Mouse (Mus musculus) frontal cortex, postnatal 36 days (tissue): ENCODE measurements around the gene Stk4.
A peak's percentile ranks its signal among the peaks of the same experiment; 100 is the strongest.

Source experiments
- DNase-seq, 2 experiments: peaks; one replicate each; pipeline ENCODE4 v3.0.0; 2022; ENCODE audit warnings: low spot score in 2 of 2

Gene Stk4

DNA sequence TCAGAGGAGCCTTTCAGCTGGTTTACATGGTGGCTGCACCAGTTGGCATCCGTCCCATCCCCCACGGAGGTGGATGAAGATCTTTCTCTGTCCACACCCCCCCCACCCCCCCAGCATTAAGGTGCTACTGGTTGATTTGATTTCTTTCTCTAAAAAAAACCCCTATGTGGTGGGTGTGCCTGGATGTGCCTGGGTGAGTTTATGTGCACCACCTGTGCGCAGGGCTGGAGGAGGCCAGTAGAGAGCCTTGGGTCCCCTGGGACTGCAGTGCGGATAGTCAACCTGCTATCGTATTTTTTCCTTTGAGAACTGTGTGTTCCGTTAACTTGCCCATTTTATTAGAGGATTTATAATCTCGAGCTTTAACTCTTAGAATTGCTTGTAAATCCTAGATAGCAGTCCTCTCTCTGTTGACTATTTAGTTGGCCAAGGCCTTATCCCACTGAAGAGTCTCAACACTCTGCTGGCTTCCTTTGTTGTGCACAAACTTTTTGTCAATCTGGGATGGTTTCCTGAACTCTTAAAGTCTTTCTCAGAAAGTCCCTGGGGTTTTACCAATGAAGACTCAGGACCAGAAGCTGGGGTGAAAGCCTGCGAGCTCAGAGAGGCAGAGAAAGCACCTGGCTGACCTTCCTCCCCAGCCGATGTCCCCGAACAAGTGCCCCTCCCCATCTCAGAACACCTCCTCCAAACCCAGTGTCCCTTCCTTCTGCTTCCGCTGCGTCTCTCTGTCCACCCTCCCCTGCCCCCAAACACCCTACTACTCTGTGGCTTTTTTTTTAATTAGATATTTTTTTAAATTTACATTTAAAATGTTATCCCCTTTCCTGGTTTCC is 58.7 kb downstream of the Stk4 start:
- DNase-seq = no peak

DNA sequence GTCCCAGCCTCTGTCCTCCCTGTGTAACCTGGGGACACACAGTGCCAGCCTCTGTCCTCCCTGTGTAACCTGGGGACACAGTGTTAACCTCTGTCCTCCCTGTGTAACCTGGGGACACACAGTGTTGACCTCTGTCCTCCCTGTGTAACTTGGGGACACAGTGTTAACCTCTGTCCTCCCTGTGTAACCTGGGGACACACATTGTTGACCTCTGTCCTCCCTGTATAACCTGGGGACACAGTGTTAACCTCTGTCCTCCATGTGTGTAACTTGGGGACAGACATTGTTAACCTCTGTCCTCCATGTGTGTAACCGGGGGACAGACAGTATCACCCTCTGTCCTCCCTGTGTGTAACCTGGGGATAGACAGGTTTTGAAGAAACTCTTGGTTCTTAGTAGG is 61.5 kb downstream of the Stk4 start:
- DNase-seq = no peak

DNA sequence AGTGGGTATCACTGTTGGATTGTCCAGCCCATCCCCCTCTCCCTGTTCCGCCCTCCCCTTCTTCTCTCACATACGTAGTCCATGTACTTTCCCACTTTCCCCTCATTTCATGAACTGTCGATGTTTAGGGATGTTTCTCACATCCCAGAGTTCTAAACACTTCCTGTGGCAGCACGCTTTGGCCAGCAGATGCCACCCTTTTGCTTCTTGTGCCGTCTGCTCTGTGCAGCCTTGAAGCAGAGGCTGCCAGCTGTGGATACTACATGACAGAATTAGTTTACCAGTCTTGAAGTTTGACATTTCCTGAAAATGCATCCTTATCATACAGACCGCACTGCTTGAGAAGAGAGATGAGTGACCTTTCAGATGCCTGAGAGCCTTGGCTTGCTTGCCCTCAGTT is 64.4 kb downstream of the Stk4 start:
- peak in 1 of 2 experiments; percentile 53 for DNase-seq

DNA sequence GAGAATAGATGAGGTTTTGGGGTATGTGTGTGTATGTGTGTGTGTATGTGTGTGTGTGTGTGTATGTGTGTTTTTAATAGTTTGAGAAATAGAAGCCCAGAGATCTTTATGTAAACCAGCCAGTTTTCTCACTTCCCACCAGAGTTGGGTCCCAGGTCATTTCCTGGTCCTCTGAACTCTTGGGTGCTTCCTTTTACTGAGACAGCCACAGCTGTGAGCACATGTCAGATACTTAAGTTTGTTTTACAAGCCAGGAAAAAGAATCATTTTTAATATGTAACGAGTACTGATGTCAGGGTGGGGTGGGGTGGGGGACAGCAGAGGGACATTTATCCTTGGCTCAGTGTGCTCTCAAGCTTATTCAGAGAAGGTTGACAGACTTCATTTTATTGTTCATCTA is 65.2 kb downstream of the Stk4 start:
- DNase-seq = no peak

DNA sequence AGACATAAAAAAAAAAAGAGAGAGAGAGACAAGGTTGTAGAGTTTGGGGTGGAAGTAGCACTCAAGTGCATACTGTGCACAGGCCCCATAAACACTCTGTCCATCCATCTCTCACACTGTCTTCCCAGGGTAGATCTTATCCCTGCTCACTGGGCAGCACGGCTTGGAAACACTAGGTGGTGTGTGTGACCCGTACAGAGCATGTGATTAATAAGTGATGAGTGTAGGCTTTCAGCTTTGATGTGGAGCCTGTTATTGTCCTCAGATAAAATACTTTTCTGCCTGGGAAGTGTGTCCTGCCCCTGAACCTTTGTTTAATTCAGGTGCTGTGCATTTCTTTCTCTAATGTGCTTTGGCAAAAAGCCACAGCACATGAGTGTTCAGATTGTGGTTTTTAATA is 66.3 kb downstream of the Stk4 start:
- no peak for DNase-seq

DNA sequence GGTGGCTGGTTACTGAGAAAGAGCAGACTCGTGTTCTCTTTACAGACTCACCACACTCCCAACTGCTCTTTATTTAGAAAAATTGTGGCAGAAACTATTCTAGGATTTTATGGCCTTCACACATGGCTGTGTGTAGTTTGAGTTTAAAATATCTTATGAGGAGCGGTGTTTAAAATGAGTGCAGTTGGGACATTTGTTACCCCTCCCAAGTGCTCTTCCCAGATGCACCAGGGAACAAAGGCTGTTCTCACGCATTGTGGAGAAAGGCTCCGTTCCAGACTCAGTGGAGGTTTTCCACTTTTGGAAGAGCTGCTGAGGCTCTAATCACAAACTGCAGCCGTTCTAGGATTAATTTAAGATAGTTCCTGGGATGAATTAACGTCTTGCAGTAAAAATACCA is 67.6 kb downstream of the Stk4 start:
- peak in 1 of 2 experiments; percentile 51 for DNase-seq

DNA sequence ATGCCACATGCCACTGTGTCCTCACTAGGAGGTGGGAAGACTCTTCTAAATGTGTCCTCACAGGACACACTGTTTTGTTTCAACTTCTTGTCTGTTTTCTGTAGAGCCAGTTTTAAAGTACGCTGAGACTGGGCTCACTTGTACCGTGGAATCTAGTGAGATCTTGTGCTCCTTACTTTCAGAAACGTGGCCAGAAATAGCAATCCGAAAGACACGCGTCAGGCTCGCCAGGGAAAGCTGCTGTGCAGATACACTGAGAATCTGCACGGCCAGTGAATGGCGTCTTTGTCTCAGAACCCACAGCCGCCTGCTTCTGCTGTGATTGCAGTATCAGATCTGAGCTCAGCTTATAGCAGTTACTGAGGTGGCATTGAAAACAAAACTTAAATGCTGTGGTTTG is 71.9 kb downstream of the Stk4 start:
- peak; percentile 42 to 72 for DNase-seq

DNA sequence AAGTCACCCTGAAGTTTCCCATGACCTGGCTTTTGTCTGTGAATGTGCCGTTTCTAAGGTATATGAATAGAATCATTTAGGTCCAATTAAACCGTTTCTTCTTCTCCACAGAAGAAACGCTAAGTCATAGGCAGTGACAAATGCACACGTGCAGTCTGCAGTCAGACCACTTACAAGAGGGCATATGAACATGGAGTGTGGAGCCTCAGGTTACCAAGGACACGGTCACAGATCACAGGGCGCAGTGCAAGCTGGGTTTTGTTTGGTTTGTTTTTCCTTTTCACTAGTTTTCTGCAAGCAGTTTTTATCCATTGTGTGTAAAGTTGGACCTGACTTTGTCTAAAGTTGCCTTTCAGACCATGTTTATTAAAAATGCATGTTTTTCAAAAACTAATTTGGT is 73.9 kb downstream of the Stk4 start:
- no peak for DNase-seq

DNA sequence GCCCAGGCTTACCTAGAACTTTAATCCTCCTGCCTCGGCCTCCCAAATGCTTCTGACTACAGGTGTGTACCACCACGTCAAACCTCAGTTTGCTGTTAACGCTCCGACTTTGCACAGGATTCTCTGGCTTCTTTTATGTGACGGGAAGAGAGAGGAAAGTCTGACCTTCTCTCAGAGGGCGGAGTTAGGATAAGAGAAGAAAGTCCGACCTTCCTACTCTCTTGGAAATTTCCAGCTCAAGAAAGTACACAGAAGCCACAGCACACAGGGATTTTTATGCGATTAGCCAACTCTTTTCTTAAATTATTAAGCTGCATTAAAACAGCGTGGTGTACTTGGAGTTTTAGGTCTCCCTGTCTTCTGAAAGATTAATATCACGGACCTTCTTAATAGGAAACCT is 74.4 kb downstream of the Stk4 start:
- DNase-seq = no peak

DNA sequence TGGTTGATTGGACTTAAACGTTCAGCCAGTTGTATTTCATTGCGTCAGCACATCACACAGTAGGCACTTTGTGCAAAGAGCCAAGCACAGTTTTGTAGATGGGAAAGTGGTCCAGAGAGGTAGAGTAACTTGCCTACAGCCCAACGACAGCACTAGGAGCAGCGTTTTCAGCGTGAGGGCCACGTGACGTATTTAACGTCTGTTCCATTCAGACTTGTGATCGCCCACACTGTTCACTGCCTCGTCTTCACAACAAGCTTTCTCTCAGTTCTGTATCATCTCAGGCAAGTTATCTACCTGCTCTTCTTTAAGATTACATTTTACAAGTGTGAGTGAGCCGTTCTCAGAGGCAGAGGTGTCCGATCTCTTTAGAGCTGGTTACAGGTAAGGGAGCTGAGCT is 76.4 kb downstream of the Stk4 start:
- DNase-seq = peak in 1 of 2 experiments; percentile 48

DNA sequence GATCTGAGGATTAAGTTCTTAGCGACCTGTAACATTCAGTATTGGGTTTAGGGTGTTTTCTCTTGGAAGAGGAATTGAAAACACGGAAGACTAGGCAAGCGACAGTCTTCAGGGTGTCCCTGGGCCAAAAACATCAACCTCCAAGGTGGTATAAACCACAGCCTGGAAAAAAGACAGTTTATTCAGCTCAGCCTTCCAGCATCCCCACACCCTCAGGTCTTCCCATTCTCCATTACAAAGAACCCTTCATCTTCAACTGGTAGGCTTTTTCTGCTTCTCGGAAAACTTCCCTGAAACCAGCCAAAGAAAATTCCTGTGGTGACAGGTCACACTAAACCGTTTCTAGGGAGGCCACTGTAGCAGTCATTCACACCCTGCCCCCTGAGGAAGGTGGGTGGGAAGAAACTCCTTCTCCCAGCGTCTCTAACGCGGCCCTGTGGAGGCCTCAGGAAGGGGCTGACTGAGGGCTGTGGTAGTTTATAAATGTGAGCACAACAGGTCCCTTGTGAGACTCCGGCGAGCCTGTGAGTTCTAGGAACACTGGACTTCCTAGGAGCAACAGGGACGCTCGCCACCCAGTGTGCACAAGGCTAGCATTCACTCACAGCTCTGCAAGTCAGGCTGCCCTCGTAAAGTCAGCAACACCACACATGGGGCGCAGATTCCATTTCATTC is 80.1 kb downstream of the Stk4 start:
- DNase-seq = no peak

DNA sequence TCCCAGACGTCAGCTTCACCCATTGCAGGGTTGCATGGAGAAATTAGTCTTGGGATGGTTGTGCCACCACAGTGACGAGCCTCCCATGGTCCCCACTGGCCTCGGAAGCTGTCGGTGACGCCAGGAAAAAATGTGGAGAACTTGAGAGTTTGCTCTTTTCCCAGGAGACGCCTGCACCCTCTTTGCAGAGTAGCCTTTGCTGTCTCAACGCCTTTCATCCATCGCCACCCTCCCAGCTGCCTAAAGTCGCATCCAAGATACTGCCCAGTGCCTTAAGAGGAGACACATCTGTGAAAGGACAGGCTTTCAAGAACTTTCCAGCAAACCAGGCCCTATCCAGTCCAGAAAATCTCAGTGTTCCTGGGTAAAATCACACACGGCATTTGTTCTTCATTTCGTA is 82.2 kb downstream of the Stk4 start:
- no peak for DNase-seq

DNA sequence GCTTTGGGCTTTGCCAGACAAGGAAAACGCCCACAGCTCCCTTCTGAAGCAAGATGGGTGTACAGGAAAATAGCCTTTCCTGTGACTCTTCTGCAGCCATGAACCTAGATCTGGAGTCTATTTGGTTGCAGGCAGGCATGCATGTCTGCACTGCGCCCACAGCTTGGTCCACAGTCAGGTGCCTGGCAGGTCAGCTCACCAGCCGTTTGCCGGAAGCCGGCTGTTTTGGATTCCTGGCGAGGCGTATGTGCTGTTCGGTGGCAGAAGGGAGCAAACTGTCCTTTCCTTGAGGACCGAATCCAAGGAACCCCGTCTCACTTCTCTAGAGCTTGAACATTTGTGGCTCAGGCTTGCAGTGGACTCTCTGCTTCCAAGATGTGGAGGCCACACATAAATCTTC is 83.9 kb downstream of the Stk4 start:
- no peak for DNase-seq

DNA sequence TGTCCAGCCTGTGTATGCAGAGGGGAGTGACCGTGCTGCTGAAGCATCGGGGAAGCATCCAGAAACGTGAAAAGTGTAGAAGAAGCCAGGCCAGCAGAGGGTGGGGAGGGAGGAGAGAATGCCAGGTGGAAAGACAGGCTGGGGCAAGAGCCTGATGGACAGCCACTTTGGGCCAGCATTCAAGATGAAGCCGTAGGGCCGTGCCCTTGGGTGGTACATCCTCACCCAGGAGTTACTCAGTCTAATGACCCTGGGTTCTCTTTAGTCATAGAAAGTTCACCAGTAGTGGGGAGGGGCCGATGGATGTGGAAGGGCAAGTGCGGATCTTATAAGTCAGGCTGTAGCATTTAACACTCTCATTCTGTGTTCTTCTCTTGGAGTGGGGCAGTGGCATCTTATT is 86.0 kb downstream of the Stk4 start:
- no peak for DNase-seq

DNA sequence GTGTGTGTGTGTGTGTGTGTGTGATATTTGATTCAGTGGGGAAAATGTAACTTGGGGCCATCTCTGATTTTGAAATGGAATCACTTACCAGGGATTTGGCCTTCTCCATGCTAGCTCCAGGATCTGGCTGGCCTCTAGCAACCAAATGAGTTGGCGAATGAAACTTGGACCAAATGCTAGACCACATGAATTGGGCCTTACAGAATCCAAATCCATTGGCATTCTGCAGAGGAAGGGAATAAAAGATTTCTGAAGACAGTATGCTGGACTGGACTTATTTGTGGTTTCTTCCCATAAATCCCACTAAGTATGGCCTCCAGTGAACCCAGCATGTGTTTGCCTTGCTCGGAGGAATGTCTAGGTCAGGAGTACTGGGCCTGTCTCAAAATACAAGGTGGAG is 88.7 kb downstream of the Stk4 start:
- no peak for DNase-seq

DNA sequence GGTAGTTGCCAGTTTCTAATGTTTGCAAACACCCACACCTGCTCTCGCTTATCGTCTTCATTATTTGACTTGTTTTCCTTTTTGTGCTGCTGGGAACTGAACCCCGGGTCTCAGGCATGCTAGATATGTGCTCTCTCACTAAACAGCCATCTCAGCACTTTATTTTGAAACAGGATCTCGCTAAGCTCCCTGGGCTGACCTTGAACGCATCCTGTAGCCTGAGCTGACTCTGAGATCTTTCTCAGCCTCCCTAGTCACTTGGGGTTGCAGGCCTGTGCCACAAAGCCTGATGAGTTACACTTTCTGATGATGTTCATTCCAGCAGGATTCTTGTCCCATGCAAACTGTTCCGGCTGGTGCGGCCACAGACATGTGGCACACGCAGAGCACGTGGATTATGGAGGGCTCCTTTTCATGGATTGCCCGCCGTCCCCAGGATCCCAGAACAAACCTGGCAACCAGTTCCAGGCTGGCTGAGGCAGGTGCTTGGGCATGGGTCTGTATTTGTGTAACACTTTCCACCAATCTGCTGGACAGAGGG is 91.5 kb downstream of the Stk4 start:
- DNase-seq = no peak

DNA sequence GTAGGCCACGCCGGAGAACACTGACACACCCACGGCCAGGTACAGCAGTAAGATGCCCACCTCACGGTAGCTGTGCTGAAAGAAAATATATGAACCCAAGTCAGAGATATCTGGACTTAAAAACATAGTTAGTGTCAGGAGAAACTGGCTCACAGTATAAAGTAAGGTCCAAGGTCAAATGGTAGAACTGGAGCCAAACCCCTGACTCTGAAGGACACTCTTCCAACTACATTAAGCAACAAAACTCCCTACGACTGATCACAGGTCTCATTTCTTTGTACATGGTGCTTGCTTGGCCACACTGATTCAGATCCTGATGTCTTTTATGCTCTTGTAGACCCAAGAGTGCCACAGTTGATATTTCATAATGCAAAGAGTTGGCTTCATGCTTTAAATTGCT is 94.8 kb downstream of the Stk4 start:
- DNase-seq = no peak

DNA sequence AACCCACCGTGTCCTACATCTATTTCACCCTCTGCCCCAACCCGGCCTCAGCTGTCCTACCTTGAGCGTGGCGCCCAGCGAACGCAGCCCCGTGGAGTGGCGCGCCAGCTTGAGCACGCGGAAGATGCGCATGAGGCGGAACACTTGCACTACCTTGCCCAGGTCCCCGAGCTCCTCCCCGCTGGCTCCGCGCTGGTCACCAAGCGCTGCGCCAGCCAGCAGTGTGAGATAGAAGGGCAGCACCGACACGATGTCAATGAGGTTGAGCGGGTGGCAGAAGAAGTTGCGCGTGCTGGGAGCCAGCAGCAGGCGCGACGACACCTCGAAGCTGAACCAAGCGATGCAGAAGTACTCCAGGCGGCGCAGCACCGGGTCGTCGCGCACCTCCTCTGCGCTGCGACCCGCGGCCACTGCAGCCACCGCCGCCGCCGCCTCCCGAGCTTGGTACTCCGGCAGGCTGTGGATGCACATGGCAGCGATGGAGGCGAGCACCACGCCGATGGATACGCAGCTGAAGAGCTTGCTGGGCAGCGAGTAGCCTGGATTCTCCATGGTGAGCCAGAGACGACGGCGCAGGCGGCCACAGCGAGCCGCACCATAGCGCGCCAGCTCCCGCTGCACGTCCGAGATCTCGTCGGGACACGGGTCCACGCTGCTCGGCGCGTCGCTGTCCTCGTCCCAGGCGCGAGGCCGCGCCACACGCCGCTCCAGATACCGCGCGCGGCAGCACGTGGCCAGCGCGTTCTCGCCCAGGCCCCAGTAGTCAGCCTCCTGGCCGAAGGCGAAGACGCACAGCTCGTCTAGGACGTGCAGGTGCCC is 97.8 kb downstream of the Stk4 start:
- DNase-seq = peak in 1 of 2 experiments; percentile 17

DNA sequence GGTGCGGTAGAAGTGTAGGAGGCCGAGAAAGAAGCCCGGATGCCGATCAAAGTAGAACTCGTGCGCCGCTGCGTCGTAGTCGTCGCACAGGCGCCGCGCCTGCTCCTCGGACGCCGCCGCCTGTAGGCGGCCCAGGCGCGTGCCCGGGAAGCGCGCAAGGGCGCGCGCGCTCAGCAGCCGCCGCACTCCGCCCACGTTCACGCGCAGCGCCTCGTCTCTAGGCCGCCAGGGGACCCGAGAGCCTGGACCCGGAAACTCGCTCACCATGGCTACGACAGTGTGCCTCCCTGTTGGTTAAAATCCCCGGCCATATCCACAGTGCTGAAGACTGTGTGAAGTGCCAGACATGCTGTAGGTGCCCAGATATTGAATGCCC is 98.4 kb downstream of the Stk4 start:
- DNase-seq = peak in 1 of 2 experiments; percentile 38

DNA sequence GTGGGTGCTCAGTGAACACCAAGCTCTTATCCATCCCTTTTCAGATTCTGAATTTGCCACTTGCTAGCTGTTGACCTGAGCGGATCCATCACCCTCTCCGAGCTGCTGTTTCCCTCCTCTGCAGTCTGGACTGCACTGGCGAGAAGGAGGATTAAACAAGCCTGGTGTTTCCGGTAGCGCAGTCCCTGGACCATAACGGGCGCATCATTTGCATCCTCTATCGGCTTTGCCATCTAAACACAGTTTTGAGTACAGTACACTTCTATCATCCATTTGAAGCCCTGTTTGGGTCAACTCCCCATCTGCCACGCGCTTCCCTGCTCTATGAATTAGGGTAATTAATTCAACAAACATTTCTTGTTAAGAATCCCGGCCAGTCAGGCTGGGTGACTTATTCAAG is 100.2 kb downstream of the Stk4 start:
- no peak for DNase-seq

DNA sequence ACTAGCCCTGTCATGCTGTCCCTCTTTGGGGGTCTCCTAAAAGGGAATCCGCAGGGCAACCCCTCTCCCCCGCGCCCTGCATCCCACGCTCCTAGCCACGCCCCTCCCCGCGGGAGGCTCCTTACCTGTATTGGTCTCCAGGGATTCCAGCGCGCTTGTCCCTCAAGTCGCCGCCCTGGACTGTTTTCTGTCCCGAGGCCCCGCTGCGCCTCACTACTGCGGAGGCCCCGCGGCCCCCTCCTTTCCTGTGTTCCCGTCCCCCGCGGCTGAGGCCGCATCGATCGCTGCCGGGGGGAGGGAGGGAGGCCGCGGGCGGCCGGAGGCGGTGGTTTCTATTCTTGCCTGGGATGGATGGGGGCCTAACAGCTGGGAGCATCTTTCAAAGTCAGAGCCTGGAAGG is 100.8 kb downstream of the Stk4 start, which contains the start of gene Kcns1:
Kcns1 (minus strand) TSS at position 212 of the 400 bp plus-strand sequence.
- DNase-seq = peak in 1 of 2 experiments; percentile 28

DNA sequence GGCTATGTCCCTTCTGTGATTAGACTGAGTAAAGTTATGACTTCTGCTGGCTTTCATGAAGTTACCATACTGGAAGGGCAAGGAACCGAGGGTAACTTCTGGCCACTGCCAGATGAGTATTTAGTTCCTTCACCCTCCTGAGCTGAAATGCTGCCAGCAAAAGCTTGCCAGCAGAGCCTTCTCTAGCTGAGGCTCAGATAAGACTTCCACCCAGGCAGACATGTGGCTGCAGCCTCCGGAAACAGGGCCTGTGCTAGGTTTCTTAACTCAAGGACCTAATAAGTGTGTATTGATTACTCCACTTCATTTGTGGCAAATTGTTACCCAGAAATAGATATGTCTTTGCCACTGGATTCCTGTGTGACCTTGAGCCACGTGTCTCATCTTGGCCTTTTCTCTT is 103.3 kb downstream of the Stk4 start:
- no peak for DNase-seq
